Mouse (Mus musculus) neural tube, embryonic 13.5 days (tissue): ENCODE measurements around the gene Pou2f2. TPM values are rescaled to one million over a fixed set of nuclear protein-coding genes. Genes with fewer than 3 reads are reported as not detected.

Experiments
- ATAC-seq: fragments of 200-750 bp; cut with Nextera tagmentation; 2 replicates; pipeline ENCODE4 v1.8.0; 2017; ENCODE audit warnings: low read depth, mild to moderate bottlenecking, moderate TSS enrichment, moderate library complexity
- H3K27ac ChIP-seq: fragments of 300-500 bp; sonication (generic); replicated peaks from 2 replicates; pipeline ENCODE4 v1.5.1; 2015; ENCODE audit warnings: moderate library complexity, mild to moderate bottlenecking, inconsistent platforms
- H3K27me3 ChIP-seq: fragments of 300-500 bp; sonication (generic); 2 replicates; pipeline ENCODE4 v1.6.1; 2015; ENCODE audit warnings: mild to moderate bottlenecking, inconsistent platforms
- H3K36me3 ChIP-seq: fragments of 300-500 bp; sonication (generic); 2 replicates; pipeline ENCODE4 v1.6.1; 2015; ENCODE audit warnings: mild to moderate bottlenecking, inconsistent platforms
- H3K4me1 ChIP-seq: fragments of 300-500 bp; sonication (generic); replicated peaks from 2 replicates; pipeline ENCODE4 v1.6.1; 2015; ENCODE audit warnings: inconsistent platforms
- H3K4me2 ChIP-seq: fragments of 300-500 bp; sonication (generic); 2 replicates; pipeline ENCODE4 v1.6.1; 2015; ENCODE audit warnings: inconsistent platforms, mild to moderate bottlenecking, moderate library complexity
- H3K4me3 ChIP-seq: fragments of 300-500 bp; sonication (generic); 2 replicates; pipeline ENCODE4 v1.5.1; 2015; ENCODE audit warnings: mild to moderate bottlenecking, inconsistent platforms
- H3K9ac ChIP-seq: fragments of 300-500 bp; sonication (generic); 2 replicates; pipeline ENCODE4 v1.6.1; 2015; ENCODE audit warnings: moderate library complexity, mild to moderate bottlenecking, inconsistent platforms
- H3K9me3 ChIP-seq: fragments of 300-500 bp; sonication (generic); 2 replicates; pipeline ENCODE4 v1.6.1; 2016; ENCODE audit warnings: inconsistent platforms
- WGBS: fragments of 180-500 bp; shearing (Covaris S2); methylation state at CpG from one replicate; pipeline ENCODE4 v1.1.7; 2015; 5-methylcytosine and 5-hydroxymethylcytosine counted together
- polyA plus RNA-seq: library from polyadenylated mRNA; unstranded; fragments of >200 nt; fragmentation: Nextera tagmentation; extraction: Ambion mirVana; gene quantifications from 2 replicates; pipeline ENCODE4 v1.2.1, GENCODE M21; 2015

The Pou2f2 gene
- polyA plus RNA-seq, 1 experiment from 2014 or later, result 28.0 TPM

- 88% methylated on average over 5 of the region's 5 CpGs for WGBS
- H3K4me1 ChIP-seq, result peaks cover 9% of the 10 kb centered on the region
- H3K9ac ChIP-seq, result no peak overlapping the region
- H3K36me3 ChIP-seq, result peaks cover 68% of the 10 kb centered on the region
- no peaks in the 10 kb centered on the region for H3K9me3 ChIP-seq
- no peak overlapping the region for H3K4me3 ChIP-seq
- no peak overlapping the region for H3K4me2 ChIP-seq
- H3K27ac ChIP-seq, result no peak overlapping the region
- H3K27me3 ChIP-seq, result no peaks in the 10 kb centered on the region
- no peak for ATAC-seq
These were observed 94.9 kb downstream of the Pou2f2 start for GRCm38 (mm10) chr7:25084621-25085020.

GRCm38 (mm10) chr7:25082510-25082909, 97.0 kb downstream of the Pou2f2 start:
- WGBS, result 78% methylated on average over 4 of the region's 4 CpGs
- Histone ChIP-seq H3K4me3 (no peak overlapping the region), H3K9ac (no peak overlapping the region), H3K27me3 (no peaks in the 10 kb centered on the region), H3K27ac (no peak overlapping the region), H3K36me3 (peaks cover 74% of the 10 kb centered on the region), H3K4me1 (peaks cover 21% of the 10 kb centered on the region), H3K9me3 (no peaks in the 10 kb centered on the region), H3K4me2 (no peak overlapping the region)
- ATAC-seq, result no peak

GRCm38 (mm10) chr7:25080431-25080830, 99.1 kb downstream of the Pou2f2 start:
- Histone ChIP-seq H3K9me3 (no peaks in the 10 kb centered on the region), H3K27me3 (no peaks in the 10 kb centered on the region), H3K4me1 (peaks cover 31% of the 10 kb centered on the region), H3K4me2 (no peak overlapping the region), H3K36me3 (peaks cover 64% of the 10 kb centered on the region), H3K9ac (no peak overlapping the region), H3K27ac (no peak overlapping the region), H3K4me3 (no peak overlapping the region)
- 92% methylated on average over 13 of the region's 13 CpGs for WGBS
- no peak for ATAC-seq

- peaks cover 36% of the 10 kb centered on the region for H3K4me1 ChIP-seq
- no peak overlapping the region for H3K9ac ChIP-seq
- H3K36me3 ChIP-seq, result peaks cover 55% of the 10 kb centered on the region
- no peak overlapping the region for H3K27ac ChIP-seq
- no peak for ATAC-seq
- 77% methylated on average over 12 of the region's 12 CpGs for whole genome bisulfite sequencing
- no peak overlapping the region for H3K4me2 ChIP-seq
- no peaks in the 10 kb centered on the region for H3K9me3 ChIP-seq
- H3K4me3 ChIP-seq, result no peak overlapping the region
- H3K27me3 ChIP-seq, result no peaks in the 10 kb centered on the region
These were observed 100.0 kb downstream of the Pou2f2 start for GRCm38 (mm10) chr7:25079496-25080026.

- Histone ChIP-seq H3K4me2 (peak overlapping the region; percentile 86), H3K27ac (peak overlapping the region; percentile 97), H3K4me3 (peak overlapping the region; percentile 87), H3K4me1 (peaks cover 49% of the 10 kb centered on the region), H3K9me3 (no peaks in the 10 kb centered on the region), H3K27me3 (no peaks in the 10 kb centered on the region), H3K9ac (peak overlapping the region; percentile 97), H3K36me3 (peaks cover 33% of the 10 kb centered on the region)
- 1% methylated on average over 33 of the region's 33 CpGs for WGBS
- peak; percentile 43 for ATAC-seq
These were observed 102.1 kb downstream of the Pou2f2 start for GRCm38 (mm10) chr7:25077414-25077755.

- under 1% methylated on average over 56 of the region's 56 CpGs for WGBS
- Histone ChIP-seq H3K9ac (peak overlapping the region; percentile 97), H3K4me1 (peaks cover 52% of the 10 kb centered on the region), H3K4me2 (peak overlapping the region; percentile 86), H3K27me3 (no peaks in the 10 kb centered on the region), H3K36me3 (peaks cover 28% of the 10 kb centered on the region), H3K9me3 (no peaks in the 10 kb centered on the region), H3K4me3 (peak overlapping the region; percentile 87), H3K27ac (peak overlapping the region; percentile 97)
- peak; percentile 95 for ATAC-seq
These were observed 102.7 kb downstream of the Pou2f2 start for GRCm38 (mm10) chr7:25076663-25077413.

GRCm38 (mm10) chr7:25076296-25076662, 103.2 kb downstream of the Pou2f2 start:
- peaks cover 57% of the 10 kb centered on the region for H3K4me1 ChIP-seq
- peak overlapping the region; percentile 71 for H3K9ac ChIP-seq
- peak overlapping the region; percentile 93 for H3K27ac ChIP-seq
- no peaks in the 10 kb centered on the region for H3K9me3 ChIP-seq
- H3K4me2 ChIP-seq, result peak overlapping the region; percentile 60
- H3K4me3 ChIP-seq, result peak overlapping the region; percentile 87
- H3K27me3 ChIP-seq, result no peaks in the 10 kb centered on the region
- no peak for ATAC-seq
- H3K36me3 ChIP-seq, result peaks cover 22% of the 10 kb centered on the region
- 24% methylated on average over 7 of the region's 7 CpGs for WGBS

- H3K9ac ChIP-seq, result 0 out of 2 replicates have a peak overlapping the region, but pooled peaks have one; percentile 92
- no peak overlapping the region for H3K4me3 ChIP-seq
- peak overlapping the region; percentile 94 for H3K27ac ChIP-seq
- H3K4me2 ChIP-seq, result no peak overlapping the region
- 87% methylated on average over 8 of the region's 8 CpGs for WGBS
- ATAC-seq, result no peak
- no peaks in the 10 kb centered on the region for H3K36me3 ChIP-seq
- H3K4me1 ChIP-seq, result peaks cover 73% of the 10 kb centered on the region
- H3K27me3 ChIP-seq, result no peaks in the 10 kb centered on the region
- H3K9me3 ChIP-seq, result no peaks in the 10 kb centered on the region
These were observed 105.6 kb downstream of the Pou2f2 start for GRCm38 (mm10) chr7:25073924-25074323.

- peak overlapping the region; percentile 94 for H3K27ac ChIP-seq
- ATAC-seq, result peak; percentile 12
- H3K9ac ChIP-seq, result peak overlapping the region; percentile 92
- peak overlapping the region; percentile 92 for H3K4me2 ChIP-seq
- no peaks in the 10 kb centered on the region for H3K27me3 ChIP-seq
- H3K9me3 ChIP-seq, result no peaks in the 10 kb centered on the region
- peaks cover 7% of the 10 kb centered on the region for H3K36me3 ChIP-seq
- H3K4me1 ChIP-seq, result peaks cover 73% of the 10 kb centered on the region
- 1% methylated on average over 16 of the region's 33 CpGs for WGBS
- H3K4me3 ChIP-seq, result peak overlapping the region; percentile 80
These were observed 106.7 kb downstream of the Pou2f2 start for GRCm38 (mm10) chr7:25072716-25073390.

- Histone ChIP-seq H3K9ac (peak within 1 kb of the TSS; percentile 92), H3K4me1 (peaks cover 73% of the 10 kb centered on the region), H3K9me3 (no peaks in the 10 kb centered on the region), H3K27ac (peak within 1 kb of the TSS; percentile 94), H3K36me3 (peaks cover 14% of the 10 kb centered on the region), H3K4me2 (peak within 1 kb of the TSS; percentile 92), H3K4me3 (peak within 1 kb of the TSS; percentile 80), H3K27me3 (no peaks in the 10 kb centered on the region)
- ATAC-seq, result no peak
- WGBS, result 2% methylated on average over 27 of the region's 28 CpGs
These were observed 107.4 kb downstream of the Pou2f2 start, which contains the start of the genes Grik5 and Zfp574 for GRCm38 (mm10) chr7:25071979-25072715. Gene Grik5, minus strand, starts transcription at chr7:25072346. Gene Zfp574, plus strand, starts transcription at chr7:25072567.

GRCm38 (mm10) chr7:25068724-25069123, 110.8 kb downstream of the Pou2f2 start:
- H3K36me3 ChIP-seq, result peaks cover 47% of the 10 kb centered on the region
- H3K27ac ChIP-seq, result no peak overlapping the region

More at GRCm38 (mm10) chr7:25068724-25069123, 110.8 kb downstream of the Pou2f2 start:
- H3K4me1 ChIP-seq, result peaks cover 52% of the 10 kb centered on the region
- H3K4me3 ChIP-seq, result 0 out of 2 replicates have a peak overlapping the region, but pooled peaks have one; percentile 0
- no peaks in the 10 kb centered on the region for H3K27me3 ChIP-seq
- H3K4me2 ChIP-seq, result peak overlapping the region; percentile 92
- H3K9ac ChIP-seq, result no peak overlapping the region
- no peaks in the 10 kb centered on the region for H3K9me3 ChIP-seq
- 30% methylated on average over 2 of the region's 2 CpGs for WGBS
- 0 out of 2 replicates have a peak, but pooled peaks have one; percentile 10 for ATAC-seq
